Mouse (Mus musculus) kidney, postnatal 10 days (tissue): ENCODE data around the gene Sgsm2.

Experiments
- DNase-seq: peaks from one replicate; pipeline ENCODE4 v3.0.0; 2021; ENCODE audit warnings: mixed read lengths

Gene Sgsm2

GRCm38 (mm10) chr11:74839860-74840715, 56.8 kb downstream of the Sgsm2 start:
- DNase-seq: peak; percentile 15

- peak; percentile 88 for DNase-seq
Measured at GRCm38 (mm10) chr11:74838971-74839370, 57.9 kb downstream of the Sgsm2 start.

GRCm38 (mm10) chr11:74838441-74838840, 58.4 kb downstream of the Sgsm2 start:
- peak; percentile 97 for DNase-seq

GRCm38 (mm10) chr11:74837694-74838431, 59.0 kb downstream of the Sgsm2 start:
- DNase-seq: peak; percentile 96

- DNase-seq: no peak
Measured at GRCm38 (mm10) chr11:74837056-74837693, 59.7 kb downstream of the Sgsm2 start.

- DNase-seq: no peak
Measured at GRCm38 (mm10) chr11:74836225-74837055, 60.4 kb downstream of the Sgsm2 start.

- DNase-seq: no peak
Measured at GRCm38 (mm10) chr11:74835593-74836224, 61.2 kb downstream of the Sgsm2 start.

- DNase-seq: peak; percentile 42
Measured at GRCm38 (mm10) chr11:74834650-74835277, 62.1 kb downstream of the Sgsm2 start.

- peak; percentile 26 for DNase-seq
Measured at GRCm38 (mm10) chr11:74834359-74834638, 62.6 kb downstream of the Sgsm2 start.

GRCm38 (mm10) chr11:74833536-74834358, 63.1 kb downstream of the Sgsm2 start:
- peak; percentile 8 for DNase-seq

GRCm38 (mm10) chr11:74832503-74833143, 64.2 kb downstream of the Sgsm2 start:
- DNase-seq: peak; percentile 79

- DNase-seq: peak; percentile 100
Measured at GRCm38 (mm10) chr11:74831606-74832451, 65.0 kb downstream of the Sgsm2 start.

- DNase-seq: peak; percentile 77
Measured at GRCm38 (mm10) chr11:74831191-74831605, 65.7 kb downstream of the Sgsm2 start.

GRCm38 (mm10) chr11:74830256-74831161, 66.4 kb downstream of the Sgsm2 start, which contains the start of gene Mnt:
Gene Mnt (plus strand): TSS chr11:74830920.
- DNase-seq: peak; percentile 99

- DNase-seq: peak; percentile 92
Measured at GRCm38 (mm10) chr11:74829812-74830211, 67.0 kb downstream of the Sgsm2 start.

GRCm38 (mm10) chr11:74828965-74829550, 67.8 kb downstream of the Sgsm2 start:
- DNase-seq: no peak

GRCm38 (mm10) chr11:74828404-74828931, 68.4 kb downstream of the Sgsm2 start:
- no peak for DNase-seq
